In the genomic region with DNA sequence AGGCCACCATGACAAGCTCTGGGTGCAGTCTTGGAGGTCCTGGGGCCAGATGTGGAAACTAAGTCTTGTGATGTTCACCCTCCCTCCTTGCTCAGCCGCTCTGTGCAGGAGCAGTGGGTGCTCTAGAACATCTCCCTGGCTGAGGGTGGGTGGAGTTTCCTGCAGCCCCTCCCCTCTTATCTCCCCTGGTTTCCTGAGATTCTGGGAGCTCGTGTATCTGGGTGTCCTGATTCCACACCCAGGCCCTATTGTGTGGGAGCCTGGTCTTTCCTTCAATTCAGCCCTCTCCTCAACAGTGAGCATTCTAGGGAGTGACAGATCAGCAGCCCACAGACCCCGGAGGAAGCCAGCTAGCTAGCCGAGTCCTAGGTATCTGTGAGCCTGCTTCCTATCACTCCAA, we compare ENCODE assay signal across 18 mouse cellular contexts. TPM values are rescaled to one million over a fixed set of nuclear protein-coding genes. Genes with fewer than 3 reads are reported as not detected.
A peak's percentile ranks its signal among the peaks of the same experiment; 100 is the strongest.
DNase-seq lines count a peak whose midpoint lies in the region; ATAC-seq and TF ChIP-seq lines count a peak whose summit lies in the region.
"Had no signal": no experiment of that assay in that cellular context is flagged by ENCODE, and none has a peak within 500 bp of the region (broad histone marks: within the 10 kb centered on the region; RNA-seq: fewer than 3 reads in every experiment).

No protein-coding gene starts in this region.

- H3K36me3 ChIP-seq in MEL (ENCODE audit: control insufficient read depth in 1 of 2, insufficient read depth in 2 of 2, low read length in 2 of 2): peaks cover 0 to 13% of the 10 kb centered on the region in 2 experiments; a peak in 2 of 4 replicates
- H3K36me3 ChIP-seq in lung, embryonic 16.5 days (ENCODE audit: control insufficient read depth, insufficient read depth, low read length): no peaks in the 10 kb centered on the region
- no peaks in the 10 kb centered on the region for H3K36me3 ChIP-seq in kidney, embryonic 15.5 days
- H3K36me3 ChIP-seq in forebrain, embryonic 14.5 days (ENCODE audit: control insufficient read depth, insufficient read depth, low read length): no peaks in the 10 kb centered on the region
- no peaks in the 10 kb centered on the region for H3K36me3 ChIP-seq in midbrain, embryonic 16.5 days (ENCODE audit: control insufficient read depth, insufficient read depth, low read length)
- H3K36me3 ChIP-seq: hindbrain, embryonic 13.5 days had no signal

- no peaks in the 10 kb centered on the region for H3K79me2 ChIP-seq in MEL (ENCODE audit: control insufficient read depth, insufficient read depth, low read length, poor library complexity)

- DNase-seq in MEL (ENCODE audit: low read depth, low spot score): peak; percentile 50
- peak; percentile 29 for DNase-seq in heart, postnatal 4 days
- no peak for DNase-seq in forebrain, embryonic 14.5 days (ENCODE audit: low spot score)
- DNase-seq: adrenal gland, postnatal 36 days; kidney, postnatal 36 days; layer of hippocampus, postnatal 36 days; right cerebral cortex, adult 18-20 months had no signal

- no peak overlapping the region for H3K27ac ChIP-seq in MEL (ENCODE audit: control insufficient read depth, low read depth, low read length)
- peak overlapping the region; percentile 40 for H3K27ac ChIP-seq in lung, embryonic 16.5 days (ENCODE audit: low read length)
- H3K27ac ChIP-seq in kidney, embryonic 15.5 days: no peak overlapping the region
- no peak overlapping the region for H3K27ac ChIP-seq in forebrain, embryonic 14.5 days (ENCODE audit: low read depth, low read length)
- no peak overlapping the region for H3K27ac ChIP-seq in midbrain, embryonic 16.5 days (ENCODE audit: low read length)
- H3K27ac ChIP-seq: forebrain, embryonic 13.5 days; hindbrain, embryonic 13.5 days had no signal

- ATAC-seq in common myeloid progenitor, adult 5-6 weeks (replicated peaks; ENCODE audit: low read depth, poor library complexity, severe bottlenecking): peak; percentile 50
- ATAC-seq in lung, embryonic 16.5 days (ENCODE audit: low read depth): no peak
- no peak for ATAC-seq in kidney, embryonic 15.5 days (replicated peaks; ENCODE audit: low FRiP score)
- no peak for ATAC-seq in forebrain, embryonic 14.5 days
- ATAC-seq in midbrain, embryonic 16.5 days: no peak
- ATAC-seq: forebrain, embryonic 13.5 days; intestine, postnatal 0 days had no signal

- no peak overlapping the region for H3K9ac ChIP-seq in MEL (ENCODE audit: control insufficient read depth, low read depth, low read length, poor library complexity, severe bottlenecking)
- no peak overlapping the region for H3K9ac ChIP-seq in lung, embryonic 16.5 days (ENCODE audit: low read length)
- H3K9ac ChIP-seq in kidney, embryonic 15.5 days: no peak overlapping the region
- H3K9ac ChIP-seq in forebrain, embryonic 14.5 days (ENCODE audit: low read length): no peak overlapping the region
- H3K9ac ChIP-seq in midbrain, embryonic 16.5 days (ENCODE audit: low read depth, low read length): no peak overlapping the region
- H3K9ac ChIP-seq: forebrain, embryonic 13.5 days; hindbrain, embryonic 13.5 days had no signal

- peaks cover 5 to 54% of the 10 kb centered on the region in 2 experiments for H3K4me1 ChIP-seq in MEL (ENCODE audit: control insufficient read depth in 1 of 2, insufficient read depth in 2 of 2, low read length in 2 of 2)
- peaks cover 17% of the 10 kb centered on the region for H3K4me1 ChIP-seq in lung, embryonic 16.5 days (replicated peaks; ENCODE audit: control insufficient read depth, insufficient read depth, low read length)
- H3K4me1 ChIP-seq in kidney, embryonic 15.5 days: peaks cover 14% of the 10 kb centered on the region; the same call in 1 of the 2 replicates
- H3K4me1 ChIP-seq in forebrain, embryonic 14.5 days (ENCODE audit: control insufficient read depth, insufficient read depth, low read length): no peaks in the 10 kb centered on the region
- H3K4me1 ChIP-seq in midbrain, embryonic 16.5 days (ENCODE audit: control insufficient read depth, insufficient read depth, low read length): no peaks in the 10 kb centered on the region; the same call in 1 of the 2 replicates
- H3K4me1 ChIP-seq: forebrain, embryonic 13.5 days had no signal

- no peak for TF ChIP-seq POLR2A in MEL (IDR thresholded peaks at IDR 0.05; ENCODE audit: control insufficient read depth in 1 of 2, insufficient read depth in 1 of 2, low read depth in 1 of 2, low read length in 2 of 2, poor library complexity in 1 of 2)

- WGBS in lung, embryonic 16.5 days: 42% methylated on average over 4 of the region's 4 CpGs
- WGBS in kidney, embryonic 15.5 days: 75% methylated on average over 4 of the region's 4 CpGs
- 78% methylated on average over 4 of the region's 4 CpGs for WGBS in forebrain, embryonic 14.5 days
- 83% methylated on average over 4 of the region's 4 CpGs for WGBS in midbrain, embryonic 16.5 days

- TF ChIP-seq CTCF in MEL (IDR thresholded peaks at IDR 0.05 in 2 of 3, conservative IDR thresholded peaks at IDR 0.05 in 1 of 3; ENCODE audit: control insufficient read depth in 1 of 3, insufficient read depth in 1 of 3, low read depth in 2 of 3, low read length in 3 of 3, poor library complexity in 1 of 3, severe bottlenecking in 1 of 3): no peak

- H3K27me3 ChIP-seq in MEL (ENCODE audit: control insufficient read depth in 1 of 2, insufficient read depth in 2 of 2, low read length in 2 of 2): no peaks in the 10 kb centered on the region
- no peaks in the 10 kb centered on the region for H3K27me3 ChIP-seq in lung, embryonic 16.5 days (ENCODE audit: control insufficient read depth, insufficient read depth, low read depth, low read length)
- H3K27me3 ChIP-seq in kidney, embryonic 15.5 days: no peaks in the 10 kb centered on the region
- no peaks in the 10 kb centered on the region for H3K27me3 ChIP-seq in forebrain, embryonic 14.5 days (replicated peaks; ENCODE audit: control insufficient read depth, insufficient read depth, low read length)
- no peaks in the 10 kb centered on the region for H3K27me3 ChIP-seq in midbrain, embryonic 16.5 days (ENCODE audit: control insufficient read depth, insufficient read depth, low read depth, low read length)
- H3K27me3 ChIP-seq: forebrain, embryonic 13.5 days had no signal

- H3K4me3 ChIP-seq in MEL (ENCODE audit: control insufficient read depth in 1 of 2, insufficient read depth in 1 of 2, low read depth in 2 of 2, low read length in 2 of 2): no peak overlapping the region
- H3K4me3 ChIP-seq in lung, embryonic 16.5 days (ENCODE audit: low read length): no peak overlapping the region
- no peak overlapping the region for H3K4me3 ChIP-seq in kidney, embryonic 15.5 days (replicated peaks)
- no peak overlapping the region for H3K4me3 ChIP-seq in forebrain, embryonic 14.5 days (ENCODE audit: low read depth, low read length)
- no peak overlapping the region for H3K4me3 ChIP-seq in midbrain, embryonic 16.5 days (ENCODE audit: low read depth, low read length)
- H3K4me3 ChIP-seq: forebrain, embryonic 13.5 days; hindbrain, embryonic 13.5 days; myocyte had no signal

- no peaks in the 10 kb centered on the region for H3K9me3 ChIP-seq in MEL (replicated peaks; ENCODE audit: insufficient read depth, low read length)
- no peaks in the 10 kb centered on the region for H3K9me3 ChIP-seq in lung, embryonic 16.5 days (ENCODE audit: control insufficient read depth, low read length)
- H3K9me3 ChIP-seq in kidney, embryonic 15.5 days (replicated peaks): no peaks in the 10 kb centered on the region
- no peaks in the 10 kb centered on the region for H3K9me3 ChIP-seq in forebrain, embryonic 14.5 days (replicated peaks; ENCODE audit: control insufficient read depth, low read length)
- no peaks in the 10 kb centered on the region for H3K9me3 ChIP-seq in midbrain, embryonic 16.5 days (replicated peaks; ENCODE audit: control insufficient read depth, low read length, poor library complexity, severe bottlenecking)
- H3K9me3 ChIP-seq: forebrain, embryonic 13.5 days; hindbrain, embryonic 13.5 days had no signal

- TF ChIP-seq EP300 in MEL (IDR thresholded peaks at IDR 0.05; ENCODE audit: low read depth in 1 of 2, low read length in 2 of 2): no peak; a peak in 1 of 4 replicates

- no peak overlapping the region for H3K4me2 ChIP-seq in lung, embryonic 16.5 days (ENCODE audit: low read depth, low read length)
- H3K4me2 ChIP-seq in kidney, embryonic 15.5 days: no peak overlapping the region
- H3K4me2 ChIP-seq in forebrain, embryonic 14.5 days (ENCODE audit: low read length): no peak overlapping the region
- H3K4me2 ChIP-seq in midbrain, embryonic 16.5 days (ENCODE audit: low read length): no peak overlapping the region
- H3K4me2 ChIP-seq: forebrain, embryonic 13.5 days; hindbrain, embryonic 13.5 days had no signal

- no peak for TF ChIP-seq RAD21 in MEL (IDR thresholded peaks at IDR 0.05; ENCODE audit: low read depth, low read length)

TF ChIP-seq in MEL, 35 proteins besides CTCF, POLR2A, EP300 and RAD21 (continues in another document):
- TF ChIP-seq GATA1 (IDR thresholded peaks at IDR 0.05; ENCODE audit: low read depth, low read length): peak; percentile 63; the same call in 1 of the 2 replicates
- TF ChIP-seq TCF12 (IDR thresholded peaks at IDR 0.05; ENCODE audit: low read depth, low read length): peak; percentile 5; the same call in 1 of the 2 replicates
- no peak for TF ChIP-seq NRF1 (IDR thresholded peaks at IDR 0.05; ENCODE audit: insufficient read depth, low read depth, low read length, poor library complexity, severe bottlenecking)

RNA-seq across cellular contexts. Expression of a gene that starts 9.9 kb away (rescaled TPM):
- total RNA-seq in MEL (2012; rRNA removed): 17.3 and 57.2 TPM in 2 replicates
- polyA plus RNA-seq in MEL (2012; ENCODE audit: insufficient read depth in 1 of 2, insufficient read length in 2 of 2, low read depth in 1 of 2, low replicate concordance in 2 of 2, missing spikeins in 1 of 2): 10 to 100 TPM in 1 of 2 experiments, not detected in 1; 95.3 TPM
- 131 and 152 TPM in 2 replicates for total RNA-seq in common myeloid progenitor, adult 5-6 weeks (2017)
- 10 to 100 TPM; 87.4 to 98.8 TPM for total RNA-seq in heart, postnatal 4 days (2021)
- polyA plus RNA-seq in lung, embryonic 16.5 days (2015; fragmentation: Nextera tagmentation; extraction: Ambion mirVana): 70.5 and 84.9 TPM in 2 replicates
- polyA plus RNA-seq in kidney, embryonic 15.5 days (2015; fragmentation: Nextera tagmentation; extraction: Ambion mirVana): 29.9 and 38.4 TPM in 2 replicates
- 2.8 and 2.9 TPM in 2 replicates for polyA plus RNA-seq in forebrain, embryonic 14.5 days (2014; fragmentation: Nextera tagmentation; extraction: Ambion mirVana)
- polyA plus RNA-seq in midbrain, embryonic 16.5 days (2015; fragmentation: Nextera tagmentation; extraction: Ambion mirVana): 4.8 and 5.4 TPM in 2 replicates

RNA-seq across cellular contexts. Expression of a gene that starts 49.8 kb away (rescaled TPM):
- total RNA-seq in MEL (2012; rRNA removed): not detected in 2 replicates
- polyA plus RNA-seq in MEL (2012; ENCODE audit: insufficient read depth in 1 of 2, insufficient read length in 2 of 2, low read depth in 1 of 2, low replicate concordance in 2 of 2, missing spikeins in 1 of 2): not detected
- total RNA-seq in common myeloid progenitor, adult 5-6 weeks (2017): not detected in 2 replicates
- not detected for total RNA-seq in heart, postnatal 4 days (2021)
- 0.10 TPM in 1 of 2 replicates, not detected in the other for polyA plus RNA-seq in lung, embryonic 16.5 days (2015; fragmentation: Nextera tagmentation; extraction: Ambion mirVana)
- polyA plus RNA-seq in kidney, embryonic 15.5 days (2015; fragmentation: Nextera tagmentation; extraction: Ambion mirVana): 0.05 TPM in 1 of 2 replicates, not detected in the other
- polyA plus RNA-seq in forebrain, embryonic 14.5 days (2014; fragmentation: Nextera tagmentation; extraction: Ambion mirVana): not detected in 2 replicates
- polyA plus RNA-seq in midbrain, embryonic 16.5 days (2015; fragmentation: Nextera tagmentation; extraction: Ambion mirVana): not detected in 2 replicates
- total RNA-seq: adrenal gland, postnatal 36 days; gastrocnemius, adult 8-10 months; layer of hippocampus, postnatal 36 days had no signal
- polyA plus RNA-seq: forebrain, embryonic 13.5 days; hindbrain, embryonic 13.5 days; intestine, postnatal 0 days; limb, embryonic 11.5 days; myocyte; testis, adult 2 months had no signal
